Mouse (Mus musculus) forebrain, embryonic 15.5 days (tissue): ENCODE results near the gene Rpl10a. TPM values are rescaled to one million over a fixed set of nuclear protein-coding genes. Genes with fewer than 3 reads are reported as not detected.

Experiments
- ATAC-seq: fragments of 200-750 bp; cut with Nextera tagmentation; replicated peaks from 2 replicates; pipeline ENCODE4 v1.8.0; 2017; ENCODE audit warnings: mild to moderate bottlenecking, moderate TSS enrichment, moderate library complexity
- H3K27ac ChIP-seq: fragments of 300-500 bp; sonication (generic); replicated peaks from 2 replicates; pipeline ENCODE4 v1.5.1; 2015; ENCODE audit warnings: mild to moderate bottlenecking, inconsistent platforms
- H3K27me3 ChIP-seq: fragments of 300-500 bp; sonication (generic); 2 replicates; pipeline ENCODE4 v1.6.1; 2015; ENCODE audit warnings: inconsistent platforms
- H3K36me3 ChIP-seq: fragments of 300-500 bp; sonication (generic); 2 replicates; pipeline ENCODE4 v1.6.1; 2015; ENCODE audit warnings: mild to moderate bottlenecking, inconsistent platforms
- H3K4me1 ChIP-seq: fragments of 300-500 bp; sonication (generic); 2 replicates; pipeline ENCODE4 v1.6.1; 2015; ENCODE audit warnings: inconsistent platforms
- H3K4me2 ChIP-seq: fragments of 300-500 bp; sonication (generic); replicated peaks from 2 replicates; pipeline ENCODE4 v1.6.1; 2015; ENCODE audit warnings: mild to moderate bottlenecking, inconsistent platforms
- H3K4me3 ChIP-seq: fragments of 300-500 bp; sonication (generic); 2 replicates; pipeline ENCODE4 v1.5.1; 2015; ENCODE audit warnings: mild to moderate bottlenecking, inconsistent platforms
- H3K9ac ChIP-seq: fragments of 300-500 bp; sonication (generic); replicated peaks from 2 replicates; pipeline ENCODE4 v1.6.1; 2015; ENCODE audit warnings: mild to moderate bottlenecking, inconsistent platforms
- H3K9me3 ChIP-seq: fragments of 300-500 bp; sonication (generic); 2 replicates; pipeline ENCODE4 v1.6.1; 2016; ENCODE audit warnings: inconsistent platforms
- WGBS: fragments of 180-500 bp; shearing (Covaris S2); methylation state at CpG from one replicate; pipeline ENCODE4 v1.1.7; 2015; ENCODE audit warnings: mixed read lengths; 5-methylcytosine and 5-hydroxymethylcytosine counted together
- polyA plus RNA-seq: library from polyadenylated mRNA; unstranded; fragments of >200 nt; fragmentation: Nextera tagmentation; extraction: Ambion mirVana; gene quantifications from 2 replicates; pipeline ENCODE4 v1.2.1, GENCODE M21; 2015

The Rpl10a gene
- polyA plus RNA-seq, 1 experiment from 2014 or later, result 359 TPM

GRCm38 (mm10) chr17:28290671-28291070, 37.6 kb upstream of the Rpl10a start:
- Histone ChIP-seq H3K9ac (no peak overlapping the region), H3K4me3 (no peak overlapping the region), H3K27ac (no peak overlapping the region), H3K36me3 (no peaks in the 10 kb centered on the region), H3K4me2 (no peak overlapping the region), H3K9me3 (no peaks in the 10 kb centered on the region), H3K4me1 (no peaks in the 10 kb centered on the region), H3K27me3 (no peaks in the 10 kb centered on the region)
- WGBS, result 81% methylated on average over 11 of the region's 11 CpGs
- no peak for ATAC-seq

GRCm38 (mm10) chr17:28291346-28291745, 36.9 kb upstream of the Rpl10a start:
- Histone ChIP-seq H3K4me3 (no peak overlapping the region), H3K27me3 (no peaks in the 10 kb centered on the region), H3K4me2 (no peak overlapping the region), H3K4me1 (no peaks in the 10 kb centered on the region), H3K36me3 (no peaks in the 10 kb centered on the region), H3K9me3 (no peaks in the 10 kb centered on the region), H3K27ac (no peak overlapping the region), H3K9ac (no peak overlapping the region)
- 77% methylated on average over 7 of the region's 7 CpGs for WGBS
- ATAC-seq, result no peak

GRCm38 (mm10) chr17:28293716-28294115, 34.6 kb upstream of the Rpl10a start:
- 81% methylated on average over 4 of the region's 4 CpGs for WGBS
- Histone ChIP-seq H3K27me3 (no peaks in the 10 kb centered on the region), H3K4me1 (no peaks in the 10 kb centered on the region), H3K4me3 (no peak overlapping the region), H3K9me3 (no peaks in the 10 kb centered on the region), H3K36me3 (no peaks in the 10 kb centered on the region), H3K9ac (no peak overlapping the region), H3K4me2 (no peak overlapping the region), H3K27ac (no peak overlapping the region)
- no peak for ATAC-seq

DNA sequence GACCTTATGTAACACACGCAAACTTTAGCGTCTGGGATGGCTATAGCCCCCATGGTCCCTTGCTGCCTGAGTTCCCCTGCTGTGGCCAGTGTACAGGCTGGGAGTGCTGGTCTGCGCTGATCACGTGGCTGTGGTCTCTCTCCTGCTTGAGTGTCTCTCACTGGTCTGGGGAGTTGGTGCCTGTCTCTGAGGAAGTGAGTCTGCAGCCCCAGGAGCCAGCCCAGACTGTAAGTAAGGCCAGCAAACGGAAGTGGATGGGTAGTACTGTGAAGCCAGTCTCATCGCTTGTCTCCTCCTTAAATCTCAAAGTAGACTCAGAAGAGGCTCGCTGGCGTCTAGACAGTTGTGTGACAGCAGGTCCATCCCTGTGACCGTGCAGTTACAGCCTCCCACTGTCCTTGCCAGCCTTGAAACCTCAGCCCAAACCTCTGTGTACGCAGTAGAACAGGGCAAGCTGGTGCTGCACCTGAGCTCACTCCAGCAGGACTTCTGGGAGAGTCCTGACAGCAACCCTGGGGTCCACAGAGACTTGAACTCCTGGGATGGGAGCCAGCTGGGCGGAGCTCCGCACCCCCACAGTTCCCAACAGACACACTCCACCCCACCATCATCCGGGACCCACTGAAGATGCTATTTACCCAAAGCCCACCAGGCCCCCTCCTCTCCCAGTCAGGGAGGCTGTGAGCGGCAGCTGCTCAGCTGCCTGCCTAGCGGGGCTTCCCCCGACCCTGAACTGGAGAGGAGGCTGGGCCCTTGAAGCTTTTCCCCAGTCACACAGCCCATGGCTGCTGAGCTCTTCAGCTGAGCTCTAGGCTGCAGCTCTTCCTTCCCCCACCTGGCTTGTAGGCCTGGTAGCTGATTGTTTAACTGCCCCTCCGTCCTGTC, 33.6 kb upstream of the Rpl10a start:
- WGBS, result 72% methylated on average over 17 of the region's 17 CpGs
- ATAC-seq, result no peak

DNA sequence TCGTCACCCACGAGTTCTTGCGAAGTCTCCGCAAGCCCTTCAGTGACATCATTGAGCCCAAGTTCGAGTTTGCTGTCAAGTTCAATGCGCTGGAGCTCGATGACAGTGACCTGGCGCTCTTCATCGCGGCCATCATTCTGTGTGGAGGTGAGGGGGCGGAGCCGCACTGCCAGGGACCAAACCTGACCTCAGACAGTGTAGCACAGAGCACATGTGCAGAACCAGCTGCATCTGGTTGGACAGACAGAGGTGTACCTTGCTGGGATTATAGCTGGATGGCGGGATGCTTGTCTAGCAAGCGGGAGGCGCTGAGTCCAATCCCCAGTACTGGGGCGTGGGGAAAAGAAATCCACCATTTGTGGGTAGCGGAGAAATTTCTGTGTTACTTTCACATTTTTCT, 29.4 kb upstream of the Rpl10a start:
- Histone ChIP-seq H3K4me3 (no peak overlapping the region), H3K27me3 (no peaks in the 10 kb centered on the region), H3K4me1 (no peaks in the 10 kb centered on the region), H3K36me3 (no peaks in the 10 kb centered on the region), H3K9me3 (no peaks in the 10 kb centered on the region), H3K4me2 (no peak overlapping the region), H3K9ac (no peak overlapping the region), H3K27ac (no peak overlapping the region)
- no peak for ATAC-seq
- WGBS, result 93% methylated on average over 17 of the region's 17 CpGs

More for the DNA sequence above, 33.6 kb upstream of the Rpl10a start:
- peak overlapping the region; percentile 34; the same call in 1 of the 2 replicates for H3K27ac ChIP-seq
- H3K9ac ChIP-seq, result no peak overlapping the region
- H3K27me3 ChIP-seq, result no peaks in the 10 kb centered on the region
- no peaks in the 10 kb centered on the region for H3K36me3 ChIP-seq
- no peaks in the 10 kb centered on the region for H3K4me1 ChIP-seq
- H3K4me2 ChIP-seq, result no peak overlapping the region
- H3K4me3 ChIP-seq, result no peak overlapping the region
- no peaks in the 10 kb centered on the region for H3K9me3 ChIP-seq

DNA sequence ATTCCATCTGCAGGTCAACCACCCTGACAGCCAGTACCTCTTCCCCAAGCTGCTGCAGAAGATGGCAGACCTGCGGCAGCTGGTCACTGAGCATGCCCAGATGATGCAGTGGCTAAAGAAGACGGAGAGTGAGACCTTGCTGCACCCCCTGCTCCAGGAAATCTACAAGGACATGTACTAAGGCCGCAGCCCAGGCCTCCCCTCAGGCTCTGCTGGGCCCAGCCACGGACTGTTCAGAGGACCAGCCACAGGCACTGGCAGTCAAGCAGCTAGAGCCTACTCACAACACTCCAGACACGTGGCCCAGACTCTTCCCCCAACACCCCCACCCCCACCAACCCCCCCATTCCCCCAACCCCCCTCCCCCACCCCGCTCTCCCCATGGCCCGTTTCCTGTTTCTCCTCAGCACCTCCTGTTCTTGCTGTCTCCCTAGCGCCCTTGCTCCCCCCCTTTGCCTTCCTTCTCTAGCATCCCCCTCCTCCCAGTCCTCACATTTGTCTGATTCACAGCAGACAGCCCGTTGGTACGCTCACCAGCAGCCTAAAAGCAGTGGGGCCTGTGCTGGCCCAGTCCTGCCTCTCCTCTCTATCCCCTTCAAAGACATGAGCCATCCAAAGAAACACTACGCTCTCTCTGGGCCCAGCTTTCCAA, 28.5 kb upstream of the Rpl10a start:
- Histone ChIP-seq H3K27ac (no peak overlapping the region), H3K9me3 (no peaks in the 10 kb centered on the region), H3K36me3 (no peaks in the 10 kb centered on the region), H3K27me3 (no peaks in the 10 kb centered on the region), H3K4me2 (no peak overlapping the region), H3K9ac (no peak overlapping the region), H3K4me3 (no peak overlapping the region), H3K4me1 (no peaks in the 10 kb centered on the region)
- 59% methylated on average over 8 of the region's 11 CpGs for WGBS
- ATAC-seq, result no peak

DNA sequence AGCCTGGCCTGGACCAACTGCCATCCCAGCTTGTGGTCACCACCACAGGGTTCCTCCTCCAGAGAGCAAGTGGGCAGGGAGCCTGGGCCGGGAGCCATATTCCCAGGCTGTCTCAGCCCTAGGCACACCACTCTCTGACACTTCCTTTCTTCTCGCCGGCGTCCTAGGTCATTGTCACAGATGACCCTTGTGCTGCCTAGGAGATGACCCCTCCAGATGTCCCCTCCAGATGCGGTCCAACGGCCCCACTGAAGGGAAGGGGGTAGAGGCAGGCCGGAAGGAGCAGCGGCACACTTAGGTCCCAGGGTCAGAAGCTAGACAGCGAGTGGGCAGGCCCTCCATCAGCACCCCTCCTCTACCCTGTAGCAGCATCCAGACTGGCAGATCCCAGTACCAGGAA, 27.9 kb upstream of the Rpl10a start:
- H3K9me3 ChIP-seq, result no peaks in the 10 kb centered on the region
- no peak overlapping the region for H3K27ac ChIP-seq
- no peak overlapping the region for H3K9ac ChIP-seq
- no peaks in the 10 kb centered on the region for H3K4me1 ChIP-seq
- no peak for ATAC-seq
- H3K4me2 ChIP-seq, result no peak overlapping the region
- H3K27me3 ChIP-seq, result no peaks in the 10 kb centered on the region
- no peaks in the 10 kb centered on the region for H3K36me3 ChIP-seq
- no peak overlapping the region for H3K4me3 ChIP-seq
- WGBS, result 79% methylated on average over 9 of the region's 9 CpGs

GRCm38 (mm10) chr17:28300850-28301249, 27.4 kb upstream of the Rpl10a start:
- H3K27me3 ChIP-seq, result no peaks in the 10 kb centered on the region
- H3K4me1 ChIP-seq, result no peaks in the 10 kb centered on the region
- H3K27ac ChIP-seq, result no peak overlapping the region
- no peak overlapping the region for H3K4me3 ChIP-seq
- ATAC-seq, result no peak
- H3K9ac ChIP-seq, result no peak overlapping the region
- WGBS, result 68% methylated on average over 3 of the region's 3 CpGs
- no peaks in the 10 kb centered on the region for H3K9me3 ChIP-seq
- H3K36me3 ChIP-seq, result no peaks in the 10 kb centered on the region
- no peak overlapping the region for H3K4me2 ChIP-seq

DNA sequence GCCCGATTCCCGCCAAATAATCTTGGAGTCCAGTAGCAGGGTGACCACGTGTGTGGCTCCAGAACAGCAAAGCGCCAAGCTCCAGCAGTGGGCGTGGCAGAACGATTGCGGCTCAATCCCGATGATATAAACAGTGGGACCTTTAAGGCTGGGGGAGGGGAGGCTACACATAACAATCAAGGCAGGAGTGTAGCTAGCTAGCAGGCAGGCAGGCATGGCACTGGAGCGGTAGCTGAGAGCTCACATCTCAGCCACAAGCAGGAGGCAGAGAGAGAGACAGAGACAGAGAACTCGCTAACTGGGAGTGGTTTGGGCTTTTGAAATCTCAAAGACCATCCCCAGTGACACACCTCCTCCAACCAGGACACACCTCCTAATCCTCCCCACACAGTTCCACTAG, 23.1 kb upstream of the Rpl10a start:
- ATAC-seq, result no peak
- H3K4me1 ChIP-seq, result peaks cover 2% of the 10 kb centered on the region; the same call in 1 of the 2 replicates
- H3K27me3 ChIP-seq, result no peaks in the 10 kb centered on the region
- no peaks in the 10 kb centered on the region for H3K36me3 ChIP-seq
- no peaks in the 10 kb centered on the region for H3K9me3 ChIP-seq
- H3K27ac ChIP-seq, result no peak overlapping the region
- no peak overlapping the region for H3K4me2 ChIP-seq
- 53% methylated on average over 10 of the region's 10 CpGs for WGBS
- no peak overlapping the region for H3K4me3 ChIP-seq
- no peak overlapping the region for H3K9ac ChIP-seq

GRCm38 (mm10) chr17:28308297-28309195, 19.7 kb upstream of the Rpl10a start:
- no peaks in the 10 kb centered on the region for H3K36me3 ChIP-seq
- ATAC-seq, result no peak
- no peaks in the 10 kb centered on the region for H3K9me3 ChIP-seq
- no peak overlapping the region for H3K4me3 ChIP-seq
- H3K9ac ChIP-seq, result no peak overlapping the region
- 14% methylated on average over 18 of the region's 18 CpGs for WGBS
- no peak overlapping the region for H3K4me2 ChIP-seq
- H3K4me1 ChIP-seq, result peaks cover 7% of the 10 kb centered on the region
- no peak overlapping the region for H3K27ac ChIP-seq
- no peaks in the 10 kb centered on the region for H3K27me3 ChIP-seq

GRCm38 (mm10) chr17:28310831-28311230, 17.4 kb upstream of the Rpl10a start:
- no peaks in the 10 kb centered on the region for H3K9me3 ChIP-seq
- no peak overlapping the region for H3K4me3 ChIP-seq
- no peaks in the 10 kb centered on the region; the same call in 1 of the 2 replicates for H3K36me3 ChIP-seq
- H3K4me2 ChIP-seq, result no peak overlapping the region
- ATAC-seq, result no peak
- no peak overlapping the region for H3K9ac ChIP-seq
- peaks cover 18% of the 10 kb centered on the region for H3K4me1 ChIP-seq
- no peaks in the 10 kb centered on the region for H3K27me3 ChIP-seq
- H3K27ac ChIP-seq, result no peak overlapping the region
- WGBS, result 85% methylated on average over 3 of the region's 3 CpGs
